Mouse (Mus musculus): ENCODE measurements around the gene Scd1. TPM values are rescaled to one million over a fixed set of nuclear protein-coding genes. Genes with fewer than 3 reads are reported as not detected.

Gene Scd1
- 2.7 and 3.1 TPM in 2 replicates for polyA plus RNA-seq (2014; fragmentation: Nextera tagmentation; extraction: Ambion mirVana)

DNA sequence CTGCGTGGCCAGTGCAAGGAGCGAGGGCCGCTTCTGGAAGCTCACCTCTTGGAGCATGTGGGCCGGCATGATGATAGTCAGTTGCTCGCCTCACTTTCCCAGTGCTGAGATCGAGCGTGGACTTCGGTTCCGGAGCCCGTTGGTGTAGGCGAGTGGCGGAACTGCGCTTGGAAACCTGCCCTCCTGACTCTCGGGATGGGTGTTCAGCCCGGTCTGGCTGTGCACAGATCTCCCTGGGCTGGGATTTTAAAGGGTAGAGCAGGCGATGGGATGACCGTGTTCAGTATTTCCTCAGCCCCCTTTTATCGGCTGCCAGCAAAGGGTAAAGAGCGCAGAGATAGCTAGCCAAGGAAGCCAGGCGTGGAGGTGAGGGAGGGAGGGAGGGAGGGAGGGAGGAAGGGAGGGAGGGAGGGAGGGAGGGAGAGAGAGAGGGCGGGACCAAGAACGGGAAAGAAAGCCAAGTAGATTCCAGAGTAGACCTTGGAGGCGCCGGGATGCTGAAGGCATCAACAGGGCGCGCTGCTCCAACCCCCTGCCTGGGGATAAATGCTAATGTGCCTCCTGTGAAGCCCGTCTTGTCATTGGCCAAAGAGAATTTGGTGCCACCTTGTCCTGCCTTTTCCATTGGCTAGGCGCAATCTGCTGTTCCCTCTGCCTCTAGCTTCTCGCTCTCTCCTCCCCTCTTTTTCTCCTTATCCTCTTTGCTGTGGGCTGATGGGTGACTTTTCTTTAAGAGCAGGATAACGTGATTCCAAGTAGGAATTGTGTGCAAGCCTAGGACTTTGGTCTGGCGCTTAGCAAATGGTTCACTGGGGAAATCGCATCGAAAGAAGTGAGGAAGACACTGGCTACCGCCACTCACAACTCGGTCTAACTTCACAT is at the start of gene Scd1:
Scd1 (minus strand) TSS at position 539 of the 882 bp plus-strand sequence.
- peak; percentile 80 for DNase-seq
- Histone ChIP-seq H3K4me2 (peak within 1 kb of the TSS; percentile 95), H3K4me1 (ENCODE audit: insufficient read depth) (no peaks in the 10 kb centered on the region), H3K9me3 (ENCODE audit: low read depth, low read length) (no peaks in the 10 kb centered on the region), H3K9ac (peak within 1 kb of the TSS; percentile 44), H3K36me3 (ENCODE audit: insufficient read depth) (no peaks in the 10 kb centered on the region), H3K27me3 (ENCODE audit: insufficient read depth, low read length) (no peaks in the 10 kb centered on the region; the same call in 1 of the 2 replicates), H3K4me3 (ENCODE audit: low read depth, low read length) (peak within 1 kb of the TSS; percentile 48), H3K27ac (ENCODE audit: low read depth) (peak within 1 kb of the TSS; percentile 58)
- TF ChIP-seq CTCF (IDR thresholded peaks at IDR 0.05; ENCODE audit: low read depth) = no peak
- ATAC-seq (ENCODE audit: insufficient read depth) = peak; percentile 94
- WGBS = under 1% methylated on average over 33 of the region's 35 CpGs

DNA sequence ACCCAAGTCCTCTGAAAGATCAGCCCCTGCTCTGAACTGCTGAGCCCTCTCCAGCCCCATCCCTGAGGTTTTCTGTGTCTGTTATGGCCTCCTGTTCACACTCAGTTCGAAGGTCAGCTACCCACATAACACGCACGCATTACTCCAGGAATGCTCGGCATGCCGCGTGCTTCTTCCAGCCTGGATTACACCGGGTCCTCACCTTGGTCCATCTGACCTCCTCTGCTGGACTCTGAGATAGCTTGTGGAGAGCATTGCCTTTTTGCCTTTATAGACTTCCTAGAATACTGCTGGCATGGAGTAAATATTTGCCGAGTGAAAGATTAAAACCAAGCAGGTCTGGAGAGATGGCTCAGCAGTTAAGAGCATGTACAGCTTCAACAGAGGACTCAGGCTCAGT is 47.7 kb upstream of the Scd1 start:
- Histone ChIP-seq H3K27ac (ENCODE audit: low read depth) (no peak overlapping the region), H3K9me3 (ENCODE audit: low read depth, low read length) (no peaks in the 10 kb centered on the region), H3K9ac (no peak overlapping the region), H3K27me3 (ENCODE audit: insufficient read depth, low read length) (no peaks in the 10 kb centered on the region), H3K36me3 (ENCODE audit: insufficient read depth) (no peaks in the 10 kb centered on the region), H3K4me1 (ENCODE audit: insufficient read depth) (no peaks in the 10 kb centered on the region), H3K4me3 (ENCODE audit: low read depth, low read length) (no peak overlapping the region), H3K4me2 (no peak overlapping the region)
- ATAC-seq (ENCODE audit: insufficient read depth) = no peak
- no peak for DNase-seq
- 62% methylated on average over 8 of the region's 8 CpGs for WGBS
- no peak for TF ChIP-seq CTCF (IDR thresholded peaks at IDR 0.05; ENCODE audit: low read depth)

DNA sequence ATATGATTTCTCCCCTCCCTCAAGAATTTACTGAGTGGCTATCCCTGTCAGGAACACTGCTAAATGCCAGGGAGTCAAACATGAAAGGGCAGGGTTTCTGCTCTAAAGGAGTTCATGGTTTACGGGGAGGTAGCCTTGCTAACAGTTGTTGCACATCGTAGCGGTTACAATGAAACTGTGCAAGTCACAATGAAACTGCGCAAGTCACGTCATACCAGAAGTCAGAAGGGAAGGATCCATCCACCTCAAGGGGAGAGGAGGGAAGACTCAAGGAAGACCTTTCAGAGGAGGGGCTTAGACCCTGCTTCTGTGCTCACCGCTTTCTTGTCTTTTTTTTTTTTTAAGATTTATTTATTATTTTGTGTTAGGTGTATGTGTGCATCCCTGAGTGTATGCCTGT is 47.2 kb upstream of the Scd1 start:
- DNase-seq (no peak), ATAC-seq (ENCODE audit: insufficient read depth) (no peak)
- Histone ChIP-seq H3K27me3 (ENCODE audit: insufficient read depth, low read length) (no peaks in the 10 kb centered on the region), H3K36me3 (ENCODE audit: insufficient read depth) (no peaks in the 10 kb centered on the region), H3K4me3 (ENCODE audit: low read depth, low read length) (no peak overlapping the region), H3K27ac (ENCODE audit: low read depth) (no peak overlapping the region), H3K4me1 (ENCODE audit: insufficient read depth) (no peaks in the 10 kb centered on the region), H3K4me2 (no peak overlapping the region), H3K9me3 (ENCODE audit: low read depth, low read length) (no peaks in the 10 kb centered on the region), H3K9ac (no peak overlapping the region)
- 77% methylated on average over 6 of the region's 6 CpGs for WGBS
- no peak for TF ChIP-seq CTCF (IDR thresholded peaks at IDR 0.05; ENCODE audit: low read depth)

DNA sequence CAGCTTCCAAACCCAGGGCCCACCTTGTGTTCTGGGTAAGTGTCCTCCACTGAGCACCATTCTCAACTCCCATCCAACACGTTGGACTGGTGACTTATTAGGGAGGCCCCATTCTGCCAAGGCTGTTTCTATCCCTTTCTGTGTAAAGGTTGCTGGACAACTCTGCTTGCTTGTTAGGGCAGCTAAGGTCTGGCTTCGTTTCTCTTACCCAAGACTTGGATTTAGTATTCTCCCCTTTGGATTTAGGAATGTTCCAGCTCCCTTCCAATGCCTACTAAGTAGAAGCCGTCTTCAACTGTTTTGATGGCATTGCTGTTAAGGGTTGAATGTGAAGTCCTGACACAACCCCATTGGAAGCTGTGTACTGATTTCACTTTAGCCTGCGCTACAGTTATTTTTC is 40.2 kb upstream of the Scd1 start:
- no peak for DNase-seq
- H3K4me2 ChIP-seq = no peak overlapping the region
- no peaks in the 10 kb centered on the region for H3K36me3 ChIP-seq (ENCODE audit: insufficient read depth)
- no peak for ATAC-seq (ENCODE audit: insufficient read depth)
- TF ChIP-seq CTCF (IDR thresholded peaks at IDR 0.05; ENCODE audit: low read depth) = no peak
- 79% methylated on average over 4 of the region's 4 CpGs for WGBS
- H3K27ac ChIP-seq (ENCODE audit: low read depth) = no peak overlapping the region
- no peaks in the 10 kb centered on the region for H3K4me1 ChIP-seq (ENCODE audit: insufficient read depth)
- H3K4me3 ChIP-seq (ENCODE audit: low read depth, low read length) = no peak overlapping the region
- H3K27me3 ChIP-seq (ENCODE audit: insufficient read depth, low read length) = no peaks in the 10 kb centered on the region
- no peaks in the 10 kb centered on the region for H3K9me3 ChIP-seq (ENCODE audit: low read depth, low read length)
- no peak overlapping the region for H3K9ac ChIP-seq

DNA sequence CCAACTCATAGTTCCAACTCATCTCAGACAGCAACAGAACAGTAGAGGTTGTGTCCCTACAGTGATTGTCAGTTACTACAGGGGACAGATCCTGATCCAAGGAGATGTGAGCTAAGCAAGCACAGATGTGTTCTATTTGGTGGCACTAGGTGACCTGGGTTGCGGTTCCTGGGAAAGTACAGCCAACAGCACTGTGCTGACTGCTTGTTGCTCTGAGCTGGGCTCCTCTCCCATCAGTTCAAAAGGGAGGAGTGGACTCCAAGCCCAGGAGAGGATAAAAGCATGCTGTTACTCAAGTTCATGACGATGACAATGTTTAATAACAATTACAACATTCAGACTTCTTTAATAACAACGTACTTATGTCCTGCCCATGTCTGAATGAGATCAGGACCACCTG is 38.1 kb upstream of the Scd1 start:
- Histone ChIP-seq H3K27me3 (ENCODE audit: insufficient read depth, low read length) (no peaks in the 10 kb centered on the region), H3K9me3 (ENCODE audit: low read depth, low read length) (no peaks in the 10 kb centered on the region), H3K9ac (no peak overlapping the region), H3K27ac (ENCODE audit: low read depth) (no peak overlapping the region), H3K36me3 (ENCODE audit: insufficient read depth) (no peaks in the 10 kb centered on the region), H3K4me2 (no peak overlapping the region), H3K4me1 (ENCODE audit: insufficient read depth) (no peaks in the 10 kb centered on the region), H3K4me3 (ENCODE audit: low read depth, low read length) (no peak overlapping the region)
- DNase-seq = no peak
- 79% methylated on average over 3 of the region's 3 CpGs for WGBS
- no peak for TF ChIP-seq CTCF (IDR thresholded peaks at IDR 0.05; ENCODE audit: low read depth)
- no peak for ATAC-seq (ENCODE audit: insufficient read depth)

DNA sequence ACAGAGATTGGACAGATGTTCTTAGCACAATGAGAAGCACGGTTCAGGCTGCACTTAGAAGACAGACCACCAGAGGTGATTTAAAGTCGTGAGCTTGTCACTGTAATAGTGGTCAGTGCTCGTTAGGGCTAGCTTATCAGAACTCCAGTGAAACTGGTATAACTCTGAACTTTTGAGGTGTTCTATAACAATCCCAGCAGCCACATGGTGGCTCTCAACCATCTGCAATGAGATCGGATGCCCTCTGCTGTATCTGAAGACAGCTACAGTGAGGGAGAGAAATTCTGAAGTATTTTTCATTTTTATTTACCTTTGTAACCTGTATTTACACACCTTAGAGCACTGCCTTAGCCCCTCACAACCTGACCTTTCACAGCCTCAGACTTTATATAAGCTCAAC is 31.6 kb upstream of the Scd1 start:
- H3K36me3 ChIP-seq (ENCODE audit: insufficient read depth) = no peaks in the 10 kb centered on the region
- no peaks in the 10 kb centered on the region for H3K4me1 ChIP-seq (ENCODE audit: insufficient read depth)
- DNase-seq (no peak), ATAC-seq (ENCODE audit: insufficient read depth) (no peak)
- no peak overlapping the region for H3K9ac ChIP-seq
- no peak overlapping the region for H3K4me3 ChIP-seq (ENCODE audit: low read depth, low read length)
- 19% methylated on average over 4 of the region's 4 CpGs for WGBS
- H3K4me2 ChIP-seq = no peak overlapping the region
- H3K9me3 ChIP-seq (ENCODE audit: low read depth, low read length) = no peaks in the 10 kb centered on the region
- TF ChIP-seq CTCF (IDR thresholded peaks at IDR 0.05; ENCODE audit: low read depth) = no peak
- H3K27me3 ChIP-seq (ENCODE audit: insufficient read depth, low read length) = no peaks in the 10 kb centered on the region
- no peak overlapping the region for H3K27ac ChIP-seq (ENCODE audit: low read depth)

DNA sequence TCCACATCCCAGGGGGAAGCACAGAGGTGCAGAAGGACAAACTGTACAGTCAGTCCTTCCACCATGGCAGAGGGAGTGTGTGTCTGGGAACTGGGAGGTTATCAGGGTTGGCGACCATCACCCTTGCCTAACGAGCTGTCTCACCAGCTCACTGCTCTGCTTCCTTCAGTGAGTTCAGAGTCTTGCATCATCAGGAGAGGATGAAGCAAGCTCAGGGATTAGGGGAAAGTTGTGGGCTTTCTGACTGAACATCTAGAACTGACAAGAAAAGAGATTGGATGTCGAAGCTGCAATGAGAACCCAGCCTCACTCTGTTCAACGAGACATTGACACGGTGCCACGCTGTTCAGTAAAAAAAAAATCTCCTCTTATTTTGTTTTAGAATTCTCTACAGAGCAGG is 30.3 kb upstream of the Scd1 start:
- H3K36me3 ChIP-seq (ENCODE audit: insufficient read depth) = no peaks in the 10 kb centered on the region
- 60% methylated on average over 6 of the region's 6 CpGs for WGBS
- TF ChIP-seq CTCF (IDR thresholded peaks at IDR 0.05; ENCODE audit: low read depth) = no peak
- H3K4me2 ChIP-seq = no peak overlapping the region
- H3K27me3 ChIP-seq (ENCODE audit: insufficient read depth, low read length) = no peaks in the 10 kb centered on the region
- no peak overlapping the region for H3K4me3 ChIP-seq (ENCODE audit: low read depth, low read length)
- DNase-seq (no peak), ATAC-seq (ENCODE audit: insufficient read depth) (no peak)
- H3K4me1 ChIP-seq (ENCODE audit: insufficient read depth) = no peaks in the 10 kb centered on the region
- no peak overlapping the region for H3K27ac ChIP-seq (ENCODE audit: low read depth)
- H3K9me3 ChIP-seq (ENCODE audit: low read depth, low read length) = no peaks in the 10 kb centered on the region
- no peak overlapping the region for H3K9ac ChIP-seq
